Mouse (Mus musculus): ENCODE results near the gene Dhx8.

Gene Dhx8

GRCm38 (mm10) chr11:101729308-101729707 lies 3.4 kb upstream of the Dhx8 start:
- in situ Hi-C loops (cut with MboI; ENCODE audit: low sequenced_read_pairs) = no loop called here

GRCm38 (mm10) chr11:101733596-101733995 lies 877 bp downstream of the Dhx8 start:
- in situ Hi-C loops (cut with MboI; ENCODE audit: low sequenced_read_pairs) = loop anchor here (5.0 kb wide), 1 partner anchor 66 kb away; the partner anchor contains the start of gene Arl4d

- in situ Hi-C loops (cut with MboI; ENCODE audit: low sequenced_read_pairs) = no loop called here
These were observed 23.9 kb downstream of the Dhx8 start for GRCm38 (mm10) chr11:101756616-101757015.

GRCm38 (mm10) chr11:101757366-101757765 lies 24.6 kb downstream of the Dhx8 start:
- in situ Hi-C loops (cut with MboI; ENCODE audit: low sequenced_read_pairs) = no loop called here

- in situ Hi-C loops (cut with MboI; ENCODE audit: low sequenced_read_pairs) = no loop called here
These were observed 25.7 kb downstream of the Dhx8 start for GRCm38 (mm10) chr11:101758431-101758830.

GRCm38 (mm10) chr11:101759530-101759929 lies 26.8 kb downstream of the Dhx8 start:
- in situ Hi-C loops (cut with MboI; ENCODE audit: low sequenced_read_pairs) = no loop called here

- in situ Hi-C loops (cut with MboI; ENCODE audit: low sequenced_read_pairs) = no loop called here
These were observed 31.0 kb downstream of the Dhx8 start for GRCm38 (mm10) chr11:101763723-101764122.

GRCm38 (mm10) chr11:101764546-101764945 lies 31.8 kb downstream of the Dhx8 start:
- in situ Hi-C loops (cut with MboI; ENCODE audit: low sequenced_read_pairs) = no loop called here

- in situ Hi-C loops (cut with MboI; ENCODE audit: low sequenced_read_pairs) = no loop called here
These were observed 34.6 kb downstream of the Dhx8 start for GRCm38 (mm10) chr11:101767326-101767725.

GRCm38 (mm10) chr11:101768721-101769120 lies 36.0 kb downstream of the Dhx8 start:
- in situ Hi-C loops (cut with MboI; ENCODE audit: low sequenced_read_pairs) = no loop called here

GRCm38 (mm10) chr11:101770266-101770665 lies 37.5 kb downstream of the Dhx8 start:
- in situ Hi-C loops (cut with MboI; ENCODE audit: low sequenced_read_pairs) = no loop called here

GRCm38 (mm10) chr11:101772027-101772426 lies 39.3 kb downstream of the Dhx8 start:
- in situ Hi-C loops (cut with MboI; ENCODE audit: low sequenced_read_pairs) = no loop called here

GRCm38 (mm10) chr11:101772449-101772848 lies 39.7 kb downstream of the Dhx8 start:
- in situ Hi-C loops (cut with MboI; ENCODE audit: low sequenced_read_pairs) = no loop called here

GRCm38 (mm10) chr11:101776846-101777245 lies 44.1 kb downstream of the Dhx8 start:
- in situ Hi-C loops (cut with MboI; ENCODE audit: low sequenced_read_pairs) = no loop called here

GRCm38 (mm10) chr11:101783135-101783534 lies 50.4 kb downstream of the Dhx8 start:
- in situ Hi-C loops (cut with MboI; ENCODE audit: low sequenced_read_pairs) = no loop called here

GRCm38 (mm10) chr11:101783584-101783983 lies 50.9 kb downstream of the Dhx8 start:
- in situ Hi-C loops (cut with MboI; ENCODE audit: low sequenced_read_pairs) = no loop called here

GRCm38 (mm10) chr11:101784072-101784471 lies 51.4 kb downstream of the Dhx8 start:
- in situ Hi-C loops (cut with MboI; ENCODE audit: low sequenced_read_pairs) = no loop called here

- in situ Hi-C loops (cut with MboI; ENCODE audit: low sequenced_read_pairs) = no loop called here
These were observed 51.9 kb downstream of the Dhx8 start for GRCm38 (mm10) chr11:101784488-101785142.

- in situ Hi-C loops (cut with MboI; ENCODE audit: low sequenced_read_pairs) = no loop called here
These were observed 52.6 kb downstream of the Dhx8 start, which contains the start of gene Etv4 for GRCm38 (mm10) chr11:101785143-101785851. Gene Etv4, minus strand, starts transcription at chr11:101785371.

- in situ Hi-C loops (cut with MboI; ENCODE audit: low sequenced_read_pairs) = no loop called here
These were observed 53.1 kb downstream of the Dhx8 start for GRCm38 (mm10) chr11:101785852-101786205.

- in situ Hi-C loops (cut with MboI; ENCODE audit: low sequenced_read_pairs) = no loop called here
These were observed 53.9 kb downstream of the Dhx8 start for GRCm38 (mm10) chr11:101786651-101787050.

- in situ Hi-C loops (cut with MboI; ENCODE audit: low sequenced_read_pairs) = no loop called here
These were observed 54.7 kb downstream of the Dhx8 start for GRCm38 (mm10) chr11:101787432-101787831.
